Mouse (Mus musculus) frontal cortex, postnatal 14 days (tissue): ENCODE results near the gene Plxnd1.

ENCODE experiments used
- DNase-seq, 2 experiments: peaks; one replicate each; pipeline ENCODE4 v3.0.0; 2022; ENCODE audit warnings: low spot score in 2 of 2

The Plxnd1 gene

DNA sequence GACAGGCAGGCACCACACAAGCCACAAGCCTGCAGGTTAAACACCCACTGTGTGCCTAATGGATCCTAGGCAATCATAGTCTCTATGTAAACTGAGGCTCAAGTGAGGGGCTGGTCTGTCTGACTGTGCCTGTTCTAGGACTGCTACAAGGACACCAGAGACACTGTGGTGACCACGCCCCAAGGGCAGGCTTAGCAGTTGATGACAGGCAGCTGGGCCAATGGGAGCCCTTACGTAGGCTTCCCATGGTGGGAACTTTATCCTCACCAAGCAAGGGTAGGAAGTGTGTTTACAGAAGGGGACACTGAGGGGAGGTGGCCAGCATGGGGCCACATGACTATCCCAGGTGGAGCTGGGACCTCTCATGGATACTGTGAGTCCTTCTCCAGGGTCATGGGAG is 4.4 kb upstream of the Plxnd1 start:
- no peak for DNase-seq

DNA sequence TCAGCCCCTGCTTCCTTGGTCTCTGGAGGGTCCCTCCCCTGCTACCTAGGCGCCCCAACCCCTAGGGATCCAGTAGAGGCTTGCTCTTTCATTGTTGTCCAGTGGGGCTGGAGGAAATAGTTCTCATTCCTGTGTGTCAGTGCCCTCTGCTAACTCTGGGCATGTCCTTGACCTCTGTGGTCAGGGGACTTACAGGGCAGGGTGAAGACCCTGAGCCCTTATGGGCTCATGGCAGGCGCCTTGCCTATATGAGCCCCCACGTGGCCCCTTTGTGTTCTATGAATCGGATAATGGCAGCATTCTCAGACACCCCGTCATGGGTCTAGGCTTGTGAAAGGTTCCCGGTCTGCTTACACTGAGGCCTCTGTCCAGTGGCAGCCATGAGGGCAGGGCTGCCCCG is 4.0 kb upstream of the Plxnd1 start:
- no peak for DNase-seq

DNA sequence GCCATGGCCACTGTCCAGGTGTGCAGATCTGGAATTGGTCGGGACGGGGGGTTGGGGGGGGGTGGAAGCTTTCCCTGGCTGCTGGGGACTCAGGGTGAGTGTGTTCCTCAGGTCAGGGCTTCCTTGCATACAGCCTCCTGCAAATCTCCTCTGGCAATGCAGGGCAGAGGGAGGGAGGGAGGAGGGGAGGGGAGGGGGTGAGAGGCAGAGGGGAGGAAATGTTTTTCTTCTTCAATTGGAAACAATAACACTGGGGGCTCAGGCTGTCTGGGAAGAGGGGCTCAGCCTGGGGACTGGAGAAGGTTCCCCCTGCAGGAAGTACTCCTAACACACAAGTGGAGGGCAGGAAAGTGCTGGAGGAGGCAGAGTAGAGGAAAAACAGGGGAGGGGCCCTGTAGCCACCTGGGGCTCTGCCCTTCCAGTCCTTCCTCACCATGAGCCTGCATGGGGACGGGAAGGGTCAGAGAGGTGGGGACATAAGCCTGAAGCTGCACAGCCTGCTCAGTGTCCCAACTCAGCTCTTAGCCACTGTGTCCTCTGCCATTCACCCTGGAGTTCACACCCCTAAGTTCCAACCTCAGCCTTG is 3.0 kb upstream of the Plxnd1 start:
- no peak for DNase-seq

DNA sequence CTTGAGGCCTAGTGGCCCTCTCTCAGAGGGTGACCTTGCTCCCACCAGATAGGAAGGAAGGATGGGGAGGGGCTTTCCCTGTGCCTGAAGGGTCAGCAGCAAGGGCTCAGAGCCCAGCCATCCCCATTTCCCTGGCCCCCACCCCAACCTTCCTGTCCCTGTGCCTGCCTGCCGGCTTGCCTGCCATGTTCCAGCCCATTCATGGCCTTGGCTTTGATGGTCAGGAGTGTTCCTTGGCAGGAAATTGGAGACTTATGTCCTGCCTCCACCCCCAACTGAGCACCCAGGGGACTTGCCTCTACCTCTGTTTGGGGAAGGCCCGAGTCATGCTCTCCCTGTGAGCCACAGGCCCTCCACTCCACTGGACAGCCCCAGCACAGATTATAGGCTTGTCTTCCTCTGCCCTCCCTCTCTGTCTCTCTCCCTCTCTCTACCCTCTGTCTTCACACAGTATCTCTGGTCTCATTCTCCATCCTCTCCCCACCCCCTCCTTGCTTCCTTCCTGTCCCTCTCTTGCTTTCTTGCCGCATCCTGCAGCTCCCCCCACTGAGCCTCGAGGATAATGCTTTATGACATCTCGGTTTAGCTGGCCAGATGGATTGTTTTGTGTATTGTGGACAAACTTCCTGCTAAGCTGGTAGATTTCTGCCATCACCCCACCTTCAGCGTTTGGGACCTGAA is 1.5 kb upstream of the Plxnd1 start:
- no peak for DNase-seq

DNA sequence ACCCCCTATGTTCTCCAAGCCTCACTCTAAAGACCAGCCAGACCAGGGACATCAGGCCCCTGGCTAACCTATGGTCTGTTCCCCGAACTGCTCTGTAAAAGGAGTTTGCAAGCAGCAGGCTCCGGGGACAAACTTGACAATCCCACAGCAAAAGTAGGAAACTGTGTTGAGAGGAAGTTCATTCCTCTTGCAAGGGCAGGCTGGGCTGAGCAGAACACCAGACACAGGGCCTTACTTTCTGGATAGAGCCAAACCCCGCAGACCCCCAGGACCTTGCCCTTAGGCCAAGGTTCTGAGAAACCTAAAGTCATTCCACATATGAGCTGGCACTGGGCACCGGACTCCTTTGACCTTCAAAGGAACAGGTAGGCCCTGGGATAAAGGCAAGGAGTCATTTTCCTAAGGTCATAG is 731 bp upstream of the Plxnd1 start:
- DNase-seq = no peak

DNA sequence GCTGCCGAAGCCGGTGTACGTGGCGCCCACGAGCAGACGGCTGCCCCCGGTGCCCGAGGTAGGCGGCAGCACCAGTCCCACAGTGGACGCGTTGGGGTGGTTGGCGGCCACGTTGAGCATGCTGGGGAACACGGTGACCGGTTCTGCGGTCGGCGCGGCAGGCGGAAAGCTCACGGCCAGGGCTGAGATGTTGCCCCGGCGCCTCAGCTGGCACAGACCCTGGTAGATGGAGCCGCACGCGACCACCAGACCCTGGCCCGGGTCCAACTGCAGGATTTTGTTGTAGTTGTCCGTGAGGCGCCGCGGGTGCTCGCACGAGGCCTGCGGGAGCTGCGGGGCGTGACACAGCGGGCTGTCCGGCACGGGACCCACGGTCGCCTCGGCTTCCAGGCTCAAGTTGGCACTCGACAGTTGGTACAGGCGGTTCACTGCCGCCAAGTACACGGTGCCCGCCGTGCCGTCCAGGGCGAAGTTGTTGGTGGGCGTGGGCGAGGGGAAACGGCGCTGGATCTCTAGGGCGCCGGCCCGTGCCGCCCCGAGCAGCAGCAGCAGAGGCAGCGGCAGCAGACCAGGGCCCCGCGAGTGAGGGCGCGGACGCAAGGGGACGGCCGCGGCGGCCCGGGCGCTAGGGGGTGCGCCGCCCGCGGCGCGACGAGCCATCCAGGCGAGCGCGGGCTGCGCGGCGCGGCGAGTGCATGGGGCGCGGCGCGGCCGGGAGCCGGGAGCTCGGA is 494 bp downstream of the Plxnd1 start:
- DNase-seq = no peak

DNA sequence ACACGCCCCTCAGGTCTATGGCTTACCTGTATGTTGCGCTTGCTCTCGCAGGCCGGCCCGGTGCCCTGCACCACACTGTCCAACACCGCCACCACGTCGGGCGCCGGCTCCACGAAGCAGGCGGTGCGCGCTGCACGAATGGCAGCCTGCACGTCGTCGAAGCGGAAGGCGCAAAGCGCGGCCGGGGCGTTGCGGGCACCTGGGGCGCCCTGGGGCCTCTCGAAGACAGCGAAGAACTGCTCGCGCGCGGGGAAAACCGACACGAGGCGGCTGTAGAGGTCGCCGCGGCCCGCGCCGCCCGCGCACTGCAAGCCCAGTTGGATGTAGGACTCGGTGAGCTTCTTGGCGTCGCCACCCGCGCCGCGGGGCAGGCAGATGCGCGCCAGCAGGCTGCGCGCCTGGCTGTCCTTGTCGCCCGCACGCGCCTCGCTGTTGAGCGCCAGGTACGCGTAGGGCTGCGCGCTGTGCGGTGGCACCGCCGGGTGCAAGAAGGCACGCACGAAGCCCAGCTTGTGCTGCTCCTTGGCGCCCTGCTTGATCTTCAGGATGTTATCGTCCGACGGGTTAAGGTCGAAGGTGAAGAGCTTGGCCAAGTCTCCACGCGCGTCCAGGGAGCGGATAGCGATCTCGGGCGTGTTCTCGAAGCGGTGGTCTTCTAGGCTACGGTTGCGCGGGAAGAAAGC is 1.2 kb downstream of the Plxnd1 start:
- no peak for DNase-seq

DNA sequence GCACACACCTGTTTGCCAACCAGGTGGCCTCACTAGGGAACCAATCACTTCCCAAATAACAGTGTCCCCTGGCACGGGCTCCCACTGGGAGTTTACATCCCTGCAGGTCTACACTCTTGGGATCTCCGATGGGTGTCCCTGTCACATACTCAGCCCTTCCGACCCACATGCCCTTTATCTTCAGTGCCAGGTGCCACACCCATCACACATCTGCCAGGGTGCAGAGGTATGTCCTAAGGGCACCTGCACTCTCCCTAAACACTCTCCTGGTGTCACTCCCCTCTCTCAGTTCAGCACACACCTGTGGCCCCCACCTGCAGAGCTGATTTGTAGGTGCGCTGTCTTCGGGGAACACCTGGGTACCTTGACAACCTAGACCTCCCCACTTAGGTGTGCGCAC is 1.8 kb downstream of the Plxnd1 start:
- DNase-seq = no peak

DNA sequence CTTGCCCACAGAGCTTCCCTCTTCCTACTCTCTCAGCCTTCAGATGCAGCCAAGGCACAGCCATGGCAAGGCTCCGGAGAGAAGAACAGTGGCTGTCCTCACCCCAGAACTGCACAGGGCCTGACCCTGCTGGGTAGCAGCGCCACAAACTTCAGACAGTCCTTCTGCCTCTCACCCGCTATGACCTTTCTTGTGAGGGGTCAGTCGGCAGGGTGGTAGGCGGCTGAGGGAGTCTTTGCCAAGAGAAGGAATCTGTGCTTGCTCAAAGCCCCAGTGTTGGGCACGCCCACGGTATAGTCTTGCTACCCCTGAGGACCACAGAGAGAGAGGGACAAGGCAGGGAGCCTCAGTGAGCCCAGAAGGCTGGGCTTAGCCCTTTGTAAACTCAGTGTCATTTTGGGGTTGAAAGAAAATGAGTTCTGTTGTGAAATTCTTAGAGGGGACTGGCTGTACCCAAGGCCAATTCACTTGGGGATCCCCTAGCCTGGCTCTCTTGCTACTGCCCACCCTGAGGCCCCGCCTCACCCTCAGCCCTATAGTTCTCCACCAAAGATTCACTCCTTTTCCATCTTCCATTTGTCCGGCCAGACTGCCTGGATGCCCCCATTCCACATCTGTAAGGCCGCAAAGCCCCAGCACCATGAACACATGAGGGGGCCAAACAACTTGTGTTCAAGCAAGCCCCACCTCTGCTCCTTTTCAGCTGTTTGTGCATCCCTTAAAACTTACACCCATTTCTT is 2.8 kb downstream of the Plxnd1 start:
- DNase-seq = no peak

DNA sequence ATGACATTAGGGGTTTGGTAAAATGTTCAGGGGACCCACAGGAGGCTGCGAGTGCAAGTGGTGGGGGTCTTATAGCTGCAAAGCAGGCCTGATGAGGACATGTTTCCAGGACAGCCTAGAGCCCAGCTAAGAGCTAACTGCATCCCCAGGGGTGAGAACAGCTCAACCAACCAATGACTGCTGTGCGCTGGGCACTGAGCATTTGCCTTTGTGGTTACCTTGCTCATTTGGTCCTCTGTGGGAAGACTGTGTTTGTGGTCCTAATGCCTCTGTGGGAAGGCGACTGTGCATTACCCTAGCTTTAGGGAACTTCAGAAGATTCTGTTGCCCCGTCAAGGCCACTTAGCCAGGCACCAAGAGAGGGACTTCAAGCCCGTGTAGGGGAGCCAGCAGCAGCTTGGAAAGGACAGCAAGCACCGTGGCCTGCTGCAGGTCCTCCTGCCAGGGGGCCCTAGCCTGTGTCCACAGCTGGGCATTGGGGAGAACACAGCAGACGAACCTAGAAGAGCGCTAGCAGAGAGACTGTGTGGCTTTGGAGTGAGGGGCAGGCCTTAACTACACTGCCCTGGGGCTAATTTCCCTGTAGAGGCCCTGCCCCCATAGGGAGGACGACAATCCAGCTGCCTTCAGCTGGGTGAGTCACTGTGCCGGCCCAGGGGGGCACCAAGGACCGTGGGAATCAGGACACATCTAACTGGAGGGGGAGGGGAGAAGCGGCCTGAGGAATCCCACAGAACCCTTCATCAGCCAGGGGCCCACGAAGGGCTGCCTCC is 3.5 kb downstream of the Plxnd1 start:
- DNase-seq = no peak

DNA sequence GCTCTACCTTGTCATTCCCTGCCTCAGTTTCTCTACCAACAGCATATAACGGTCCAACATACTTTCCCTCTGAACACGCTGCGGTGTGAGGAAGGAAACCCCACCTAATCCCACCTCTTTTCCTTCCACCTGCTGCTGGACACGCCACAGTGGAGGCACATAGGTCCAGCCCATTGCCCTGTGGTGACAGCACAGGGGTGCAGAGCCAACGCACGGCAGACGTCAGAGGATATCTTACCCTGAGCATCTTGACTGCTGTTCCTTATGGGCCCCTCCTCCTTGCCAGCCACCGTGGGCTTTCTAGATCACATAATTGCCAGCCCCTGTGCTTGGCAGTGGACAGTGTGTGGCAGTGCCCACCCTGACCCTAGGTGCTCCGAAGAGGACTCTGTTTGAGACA is 4.3 kb downstream of the Plxnd1 start:
- no peak for DNase-seq

DNA sequence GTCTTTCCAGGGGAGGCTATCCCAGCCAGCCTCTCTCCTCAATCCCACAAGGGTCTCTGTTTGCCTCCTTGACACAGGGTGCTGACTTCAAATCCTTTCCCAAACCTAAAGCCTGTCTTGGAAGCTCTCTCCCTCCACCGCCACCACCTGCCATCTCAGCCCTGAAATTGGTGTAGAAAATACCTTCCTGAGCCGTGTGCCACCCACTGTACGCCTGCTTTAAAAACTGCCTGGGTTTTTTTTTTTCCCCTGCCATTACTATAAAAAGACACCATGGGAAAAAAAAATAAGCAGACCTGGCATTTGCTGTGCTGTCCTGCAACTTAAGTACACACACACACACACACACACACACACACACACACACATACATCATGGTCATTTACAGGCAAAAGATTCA is 4.7 kb downstream of the Plxnd1 start:
- DNase-seq = no peak

DNA sequence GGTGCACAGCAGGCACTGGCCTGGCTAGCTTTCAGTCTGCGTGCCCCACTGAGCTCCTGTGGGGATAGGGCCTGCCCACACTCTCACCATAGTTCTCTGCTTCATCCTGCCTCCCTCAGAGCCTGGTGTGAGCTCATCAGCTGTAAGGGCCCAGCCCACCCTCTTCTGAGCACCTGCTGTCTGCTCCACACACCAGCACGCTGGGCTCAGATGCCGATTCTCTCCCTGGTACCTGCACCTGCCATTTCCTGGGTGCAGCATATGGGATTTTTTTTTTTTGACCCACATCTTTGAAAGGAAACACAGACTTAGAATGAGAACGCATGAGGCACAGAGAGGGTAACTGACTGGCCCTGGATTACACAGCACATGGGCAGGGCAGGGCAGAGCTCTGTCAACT is 5.2 kb downstream of the Plxnd1 start:
- no peak for DNase-seq

DNA sequence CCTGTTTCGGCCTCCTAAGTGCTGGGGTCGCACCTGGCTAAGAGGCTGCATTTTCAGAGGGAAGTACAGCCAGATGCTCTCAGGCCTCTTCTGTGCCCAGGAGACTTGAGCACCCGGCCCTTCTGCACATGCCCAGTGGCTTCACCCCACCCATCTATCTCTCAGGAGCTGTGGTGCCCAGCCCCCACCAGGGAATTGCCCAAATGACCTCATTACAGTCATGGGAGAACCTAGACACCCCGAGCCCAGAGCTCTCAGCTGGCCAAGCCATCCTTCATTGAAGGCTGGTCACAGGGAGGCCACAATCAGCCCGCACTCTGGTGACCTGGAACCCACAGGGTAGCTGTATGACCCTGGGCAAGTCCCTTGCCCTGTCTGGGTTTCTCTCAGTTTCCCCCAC is 5.8 kb downstream of the Plxnd1 start:
- DNase-seq = no peak

DNA sequence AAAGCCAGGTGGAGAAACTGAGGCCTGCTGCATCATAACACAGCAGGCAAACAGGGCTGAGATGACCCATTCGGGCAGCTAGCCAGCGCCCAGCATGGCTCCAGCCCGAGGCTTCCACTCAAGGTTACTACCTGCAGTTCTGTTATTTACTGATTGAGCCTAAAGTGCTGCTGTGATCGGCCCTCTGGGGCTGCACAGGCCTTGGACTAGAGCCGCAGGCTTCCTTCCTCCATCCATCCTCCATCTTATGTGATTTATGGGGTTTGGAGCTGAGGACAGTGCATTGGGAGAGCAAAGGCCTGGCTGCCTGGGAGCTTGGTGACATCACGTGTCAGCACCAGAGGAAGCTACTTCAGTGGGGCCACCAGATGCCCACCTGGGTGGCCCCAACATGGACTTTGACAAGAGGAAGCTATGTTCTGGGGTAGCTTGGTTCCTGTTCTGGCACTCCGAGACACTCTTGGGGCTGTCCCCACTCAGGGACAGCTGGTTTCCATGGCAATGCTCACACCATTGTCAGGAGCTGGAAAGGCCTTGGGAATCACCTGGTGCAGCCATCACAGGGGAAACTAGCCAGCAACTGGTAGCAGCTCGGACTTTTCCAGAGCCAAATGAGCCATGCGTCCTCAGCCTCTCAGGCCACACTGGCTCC is 7.6 kb downstream of the Plxnd1 start:
- no peak for DNase-seq

DNA sequence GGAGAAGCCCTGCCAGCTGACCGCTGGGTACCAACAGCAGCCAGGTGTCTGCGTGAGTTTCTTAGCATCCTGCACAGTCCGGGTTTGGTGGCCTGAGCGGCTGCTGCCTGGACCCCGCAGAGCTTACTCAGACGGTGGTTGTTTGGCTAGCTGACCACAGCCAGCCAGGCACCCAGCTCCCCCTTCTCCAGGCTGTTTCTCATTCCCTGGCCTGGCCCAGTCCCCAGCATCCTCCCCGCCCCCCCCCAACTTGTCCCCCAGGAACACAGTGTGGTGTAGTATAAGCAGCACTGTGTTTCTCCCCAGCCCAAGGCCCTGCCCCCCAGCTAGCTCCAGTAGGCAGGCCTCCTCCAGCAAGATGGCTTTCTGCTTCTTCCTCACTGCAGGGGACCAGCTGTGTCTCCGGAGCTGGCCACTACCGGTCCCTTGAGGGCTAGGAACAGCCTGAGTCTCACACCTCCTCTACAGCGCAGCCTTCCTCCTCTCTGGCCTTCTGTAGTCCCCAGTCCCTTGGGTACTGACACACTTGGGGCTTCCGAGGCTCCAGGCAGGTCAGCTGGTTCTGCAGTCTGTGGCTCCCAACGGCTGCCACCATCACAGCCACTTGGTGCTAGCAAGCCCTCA is 8.2 kb downstream of the Plxnd1 start:
- DNase-seq = no peak

DNA sequence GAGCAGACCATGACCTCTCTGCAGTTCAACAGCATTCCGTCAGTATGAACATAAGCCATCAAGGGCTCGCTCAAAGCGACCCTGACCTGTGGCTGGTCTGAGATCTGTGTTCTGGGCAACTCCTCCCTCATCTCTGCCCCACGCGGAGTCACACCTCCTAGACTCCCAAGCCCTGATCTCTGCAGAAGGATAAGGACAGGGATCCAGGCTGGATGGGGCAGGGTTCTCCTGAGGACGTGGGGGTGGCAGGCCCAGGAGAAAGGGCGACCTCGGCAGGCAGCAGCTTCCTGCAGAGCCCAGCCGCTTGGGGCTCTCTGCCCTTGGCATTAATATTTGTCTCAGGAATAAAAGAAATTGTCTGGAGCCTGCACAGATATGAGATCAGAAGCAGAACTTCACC is 9.2 kb downstream of the Plxnd1 start:
- no peak for DNase-seq

DNA sequence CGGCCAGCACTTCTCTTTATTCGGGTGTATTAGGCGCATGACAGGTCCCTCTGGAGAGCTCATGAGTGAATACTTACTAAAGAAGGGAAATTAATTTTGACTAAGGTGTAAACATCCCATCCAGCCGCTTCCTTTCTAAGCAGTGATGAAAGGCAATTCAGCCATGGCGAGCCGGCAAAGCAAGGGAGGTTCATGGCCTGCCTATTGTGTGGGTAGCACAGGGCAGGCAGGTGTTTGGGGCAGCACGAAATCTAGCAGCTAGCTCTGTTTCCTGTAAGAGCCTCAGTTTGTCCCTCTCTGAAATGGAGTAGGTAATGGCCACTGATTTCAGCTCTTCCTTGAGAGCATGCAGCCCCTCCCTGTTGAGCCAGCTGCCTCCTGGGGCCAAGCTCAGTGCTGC is 10.2 kb downstream of the Plxnd1 start:
- no peak for DNase-seq

DNA sequence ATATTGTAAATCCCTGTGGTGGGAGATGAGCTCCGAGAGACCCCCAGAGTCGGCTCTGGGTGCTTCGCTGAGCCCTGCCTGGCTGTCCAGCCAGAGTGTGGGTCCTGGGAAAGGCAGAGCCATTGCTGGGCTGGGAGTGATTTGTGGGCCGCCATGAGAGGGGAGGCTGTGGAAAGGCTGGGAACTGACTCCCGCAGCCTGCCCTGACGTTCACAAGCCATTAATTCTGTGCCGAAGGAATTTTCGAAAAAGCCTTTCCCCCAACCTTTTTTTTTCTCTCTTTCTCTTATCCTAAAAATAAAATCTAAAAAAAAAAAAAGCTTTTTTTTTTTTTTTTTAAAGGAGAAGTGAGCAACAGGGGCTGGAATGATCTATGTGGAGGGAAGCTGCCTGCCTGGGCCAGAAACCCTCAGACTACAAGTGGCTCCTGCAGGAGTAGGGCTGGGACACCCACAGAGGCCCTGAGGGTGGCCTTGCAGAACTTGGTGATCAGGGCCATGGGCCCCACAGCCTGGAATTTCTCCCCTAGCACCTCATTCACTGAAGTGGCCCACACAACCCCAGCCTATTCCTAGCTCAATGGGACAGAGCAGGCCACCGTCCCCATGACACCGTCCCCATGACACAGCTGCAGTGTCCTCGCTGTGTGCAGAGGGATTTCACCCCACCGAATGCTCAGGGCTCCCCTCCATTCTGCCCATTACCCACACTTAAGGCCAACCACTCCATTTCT is 11.3 kb downstream of the Plxnd1 start:
- no peak for DNase-seq

DNA sequence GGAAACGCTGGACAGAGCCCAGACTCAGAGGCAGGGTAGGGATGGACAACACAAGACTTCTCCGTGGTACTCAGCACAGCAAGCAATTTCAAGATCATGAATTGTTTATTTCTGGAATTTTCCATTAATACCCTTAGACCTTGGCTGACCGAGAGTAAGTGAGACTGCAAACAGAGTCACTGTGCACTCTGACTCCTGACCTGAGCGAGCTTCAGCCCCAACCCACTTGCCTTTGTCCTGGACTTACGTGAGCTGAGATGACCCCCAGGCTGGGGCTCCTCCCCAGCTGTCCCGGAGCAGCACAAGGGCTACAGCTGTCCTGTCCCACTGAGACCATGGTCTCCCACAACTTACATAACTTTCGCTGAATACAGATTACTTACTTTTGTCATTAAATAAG is 11.9 kb downstream of the Plxnd1 start:
- no peak for DNase-seq
